Mouse (Mus musculus) hindbrain, embryonic 15.5 days (tissue): ENCODE measurements at regions not wholly inside any gene's neighbourhood (a gene's known extent, or its start where the extent isn't known, plus 50 kb on each side); places are given as distances from the start of the nearest gene placed in this dataset.
A peak's percentile ranks its signal among the peaks of the same experiment; 100 is the strongest.

Experiments
- ATAC-seq: fragments of 200-750 bp; cut with Nextera tagmentation; 2 replicates; pipeline ENCODE4 v1.8.0; 2017; ENCODE audit warnings: low read depth, moderate number of reproducible peaks, moderate TSS enrichment; ENCODE audit not compliant: low FRiP score
- H3K27ac ChIP-seq: fragments of 300-500 bp; sonication (generic); replicated peaks from 2 replicates; pipeline ENCODE4 v1.5.1; 2015; ENCODE audit warnings: mild to moderate bottlenecking, inconsistent platforms
- H3K27me3 ChIP-seq: fragments of 300-500 bp; sonication (generic); 2 replicates; pipeline ENCODE4 v1.6.1; 2015; ENCODE audit warnings: control low read depth, inconsistent platforms
- H3K36me3 ChIP-seq: fragments of 300-500 bp; sonication (generic); 2 replicates; pipeline ENCODE4 v1.6.1; 2015; ENCODE audit warnings: control low read depth, inconsistent platforms
- H3K4me1 ChIP-seq: fragments of 300-500 bp; sonication (generic); replicated peaks from 2 replicates; pipeline ENCODE4 v1.6.1; 2015; ENCODE audit warnings: control low read depth, inconsistent platforms
- H3K4me2 ChIP-seq: fragments of 300-500 bp; sonication (generic); 2 replicates; pipeline ENCODE4 v1.6.1; 2015; ENCODE audit warnings: moderate library complexity, mild to moderate bottlenecking, inconsistent platforms
- H3K4me3 ChIP-seq: fragments of 300-500 bp; sonication (generic); 2 replicates; pipeline ENCODE4 v1.5.1; 2015; ENCODE audit warnings: mild to moderate bottlenecking, inconsistent platforms
- H3K9ac ChIP-seq: fragments of 300-500 bp; sonication (generic); 2 replicates; pipeline ENCODE4 v1.6.1; 2015; ENCODE audit warnings: inconsistent platforms
- H3K9me3 ChIP-seq: fragments of 300-500 bp; sonication (generic); 2 replicates; pipeline ENCODE4 v1.6.1; 2016; ENCODE audit warnings: control low read depth, inconsistent platforms
- WGBS: fragments of 180-500 bp; shearing (Covaris S2); methylation state at CpG from one replicate; pipeline ENCODE4 v1.1.7; 2015; 5-methylcytosine and 5-hydroxymethylcytosine counted together

DNA sequence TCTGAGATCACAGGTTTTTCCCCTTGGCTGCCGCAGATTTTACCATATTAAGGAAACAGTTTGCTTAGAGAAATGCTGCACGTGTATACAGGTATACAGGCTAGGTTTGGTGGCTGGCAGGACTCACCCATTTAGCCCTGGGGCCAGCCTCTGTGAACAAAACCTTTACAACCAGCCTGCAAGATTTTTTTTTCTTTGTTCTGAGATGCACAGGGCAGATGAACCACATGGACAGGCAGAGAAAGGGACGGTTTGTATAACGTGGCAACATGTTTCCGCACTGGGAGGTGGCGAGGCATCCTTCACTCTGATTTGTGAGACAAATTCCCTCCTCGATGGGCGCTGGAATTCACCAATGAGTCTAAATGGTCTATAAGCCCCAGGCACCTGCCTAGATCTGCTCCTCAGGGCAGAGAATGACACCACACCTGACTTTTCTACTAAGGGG is 66.1 kb upstream of the Lyplal1 start:
- no peak overlapping the region for H3K4me3 ChIP-seq
- H3K4me2 ChIP-seq = peak overlapping the region; percentile 48
- H3K9me3 ChIP-seq = no peaks in the 10 kb centered on the region
- H3K4me1 ChIP-seq = peaks cover 15% of the 10 kb centered on the region
- 59% methylated on average over 8 of the region's 8 CpGs for WGBS
- H3K27ac ChIP-seq = 0 out of 2 replicates have a peak overlapping the region, but pooled peaks have one; percentile 16
- no peak overlapping the region for H3K9ac ChIP-seq
- peak; percentile 48; the same call in 1 of the 2 replicates for ATAC-seq
- H3K27me3 ChIP-seq = no peaks in the 10 kb centered on the region
- H3K36me3 ChIP-seq = no peaks in the 10 kb centered on the region

DNA sequence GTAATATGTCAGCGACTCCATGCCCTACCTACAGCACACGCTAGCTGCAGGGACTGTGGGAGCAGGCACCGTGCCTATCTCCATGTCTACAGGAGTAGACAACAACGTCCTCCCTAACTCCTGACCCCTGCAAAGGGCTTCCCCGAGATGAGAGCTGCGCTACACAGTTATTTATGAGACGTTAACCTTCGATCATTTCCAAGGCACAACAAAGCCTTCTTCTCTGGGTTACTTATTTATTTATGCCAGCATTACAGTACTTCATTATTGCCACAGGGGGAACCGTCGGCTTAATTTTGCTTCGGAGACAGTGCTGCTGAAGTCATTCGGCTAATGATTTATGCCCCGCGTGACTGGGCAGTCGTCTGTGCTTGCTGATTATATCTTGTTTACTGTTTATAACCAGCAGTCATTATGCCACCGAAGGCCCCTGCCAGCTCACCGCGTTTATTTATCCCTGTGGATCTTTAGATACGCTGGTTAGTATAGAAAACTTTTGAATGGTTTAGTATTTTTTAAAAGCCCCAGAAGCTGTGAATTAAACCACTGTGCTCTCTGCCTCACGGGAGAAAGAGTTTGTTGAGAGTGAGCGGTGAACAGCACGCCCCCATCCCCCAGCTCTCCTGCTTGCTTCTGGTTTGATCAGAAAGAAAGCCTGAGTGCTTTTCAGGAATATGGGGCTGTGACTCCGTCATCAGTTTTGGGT is 65.5 kb upstream of the Lyplal1 start:
- ATAC-seq = peak; percentile 81
- Histone ChIP-seq H3K4me3 (peak overlapping the region; percentile 17), H3K4me2 (peak overlapping the region; percentile 48), H3K9ac (0 out of 2 replicates have a peak overlapping the region, but pooled peaks have one; percentile 26), H3K4me1 (peaks cover 15% of the 10 kb centered on the region), H3K27me3 (no peaks in the 10 kb centered on the region), H3K9me3 (no peaks in the 10 kb centered on the region), H3K27ac (peak overlapping the region; percentile 31; the same call in 1 of the 2 replicates), H3K36me3 (no peaks in the 10 kb centered on the region)
- WGBS = 22% methylated on average over 23 of the region's 23 CpGs

DNA sequence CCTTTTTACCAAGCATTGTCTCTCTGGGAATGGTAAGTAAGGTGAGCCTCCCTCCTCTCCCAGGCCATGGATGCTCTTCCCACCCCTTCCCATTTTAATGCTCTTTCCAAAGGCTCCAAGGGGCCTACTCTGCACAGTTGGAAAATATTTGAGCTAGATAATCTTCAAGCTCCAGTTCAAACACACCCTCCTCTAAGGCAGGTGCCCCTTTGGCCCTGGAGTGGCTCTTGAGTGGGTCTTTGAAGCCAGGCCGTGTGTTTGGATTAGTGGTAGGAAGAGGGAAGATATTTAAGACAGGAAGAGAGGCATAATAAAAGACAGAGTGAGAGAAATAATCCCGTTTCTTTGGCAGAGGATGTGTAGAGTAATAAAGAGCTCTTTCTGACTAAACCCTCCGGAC is 59.9 kb upstream of the Lyplal1 start:
- H3K4me2 ChIP-seq = no peak overlapping the region
- H3K4me1 ChIP-seq = peaks cover under 1% of the 10 kb centered on the region; the same call in 1 of the 2 replicates
- H3K36me3 ChIP-seq = no peaks in the 10 kb centered on the region
- no peaks in the 10 kb centered on the region for H3K27me3 ChIP-seq
- no peak overlapping the region for H3K9ac ChIP-seq
- WGBS = 80% methylated on average over 3 of the region's 3 CpGs
- ATAC-seq = no peak
- no peaks in the 10 kb centered on the region for H3K9me3 ChIP-seq
- no peak overlapping the region for H3K27ac ChIP-seq
- H3K4me3 ChIP-seq = no peak overlapping the region

DNA sequence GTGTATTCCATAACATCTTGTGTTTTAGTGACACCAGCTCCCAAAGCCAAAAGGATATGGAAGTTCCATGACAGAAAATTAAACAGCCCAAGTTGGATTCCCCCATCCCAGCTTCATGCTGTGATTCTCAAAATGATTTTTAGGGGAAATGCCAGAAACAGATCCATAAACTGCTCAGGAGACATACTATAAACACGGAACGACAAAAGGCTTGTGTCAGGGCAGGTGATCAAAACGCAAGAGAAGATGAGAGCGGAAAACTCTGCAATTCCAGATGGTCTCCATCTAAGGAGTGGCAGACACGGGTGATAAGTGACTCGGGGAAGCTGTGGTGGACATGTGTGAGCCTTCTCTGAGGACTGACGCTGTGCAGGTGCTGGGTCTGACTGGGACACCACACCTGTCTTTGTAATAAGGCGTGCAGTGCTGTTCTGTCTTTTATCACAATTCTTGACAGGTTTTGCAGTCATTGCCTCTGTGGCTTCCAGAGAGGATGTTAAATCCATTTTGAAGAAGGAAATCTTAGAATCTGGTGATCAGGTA is 56.4 kb upstream of the Lyplal1 start:
- no peaks in the 10 kb centered on the region for H3K4me1 ChIP-seq

DNA sequence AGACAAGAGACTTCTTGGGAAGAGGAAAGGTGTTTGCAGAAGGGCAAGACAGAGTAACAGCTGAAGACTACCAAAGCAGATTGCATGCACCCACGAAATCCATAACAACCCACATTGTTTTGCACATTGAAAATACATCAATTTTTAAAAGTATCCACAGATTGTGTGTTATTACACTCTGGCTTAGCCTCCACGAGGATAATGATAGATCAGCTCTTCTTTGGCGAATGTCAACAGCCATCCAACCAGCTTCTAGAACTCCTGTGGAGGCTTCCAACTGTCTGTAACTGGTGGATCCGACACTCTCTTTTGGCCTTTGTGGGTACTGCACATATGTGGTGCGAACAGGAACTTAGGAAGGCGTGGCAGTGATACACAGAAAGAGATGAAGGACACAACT is 54.6 kb upstream of the Lyplal1 start:
- H3K27ac ChIP-seq = no peak overlapping the region
- no peak overlapping the region for H3K4me3 ChIP-seq
- H3K36me3 ChIP-seq = no peaks in the 10 kb centered on the region
- WGBS = 86% methylated on average over 6 of the region's 6 CpGs
- H3K4me2 ChIP-seq = no peak overlapping the region
- no peaks in the 10 kb centered on the region for H3K9me3 ChIP-seq
- H3K4me1 ChIP-seq = no peaks in the 10 kb centered on the region
- no peak for ATAC-seq
- no peak overlapping the region for H3K9ac ChIP-seq
- H3K27me3 ChIP-seq = no peaks in the 10 kb centered on the region

More for the DNA sequence above, 56.4 kb upstream of the Lyplal1 start:
- no peak for ATAC-seq
- H3K27ac ChIP-seq = no peak overlapping the region
- no peaks in the 10 kb centered on the region for H3K27me3 ChIP-seq
- H3K9ac ChIP-seq = no peak overlapping the region
- H3K9me3 ChIP-seq = no peaks in the 10 kb centered on the region
- no peak overlapping the region for H3K4me2 ChIP-seq
- 83% methylated on average over 8 of the region's 8 CpGs for WGBS
- H3K36me3 ChIP-seq = no peaks in the 10 kb centered on the region
- H3K4me3 ChIP-seq = no peak overlapping the region
